Mouse (Mus musculus) lung, adult 2 months (tissue): Measurements from ENCODE around the gene Ccser2. TPM values are rescaled to one million over a fixed set of nuclear protein-coding genes. Genes with fewer than 3 reads are reported as not detected.

Source experiments
- DNase-seq: peaks from one replicate; pipeline ENCODE4 v3.0.0; 2022
- H3K4me1 ChIP-seq: fragments of 200-500 bp; 2 replicates; pipeline ENCODE4 v1.6.1; 2011; ENCODE audit warnings: low read length; ENCODE audit not compliant: control insufficient read depth, insufficient read depth
- H3K4me3 ChIP-seq: fragments of 200-500 bp; replicated peaks from 2 replicates; pipeline ENCODE3; 2011; ENCODE audit warnings: low read depth, mild to moderate bottlenecking, control low read depth, low read length; ENCODE audit errors: extremely low read depth
- CTCF ChIP-seq: fragments of 200-500 bp; IDR thresholded peaks from 2 replicates; pipeline ENCODE4 v1.5.1; 2011; ENCODE audit warnings: mild to moderate bottlenecking, low read length, control low read depth; ENCODE audit not compliant: insufficient read depth
- POLR2A ChIP-seq: fragments of 200-500 bp; IDR thresholded peaks from 2 replicates; pipeline ENCODE4 v1.6.1; 2011; ENCODE audit warnings: low read depth, mild to moderate bottlenecking, control low read depth, low read length, borderline replicate concordance; ENCODE audit errors: extremely low read depth
- WGBS: fragments of 180-500 bp; shearing (Covaris S2); methylation state at CpG from one replicate; pipeline ENCODE4 v1.1.7; 2018; 5-methylcytosine and 5-hydroxymethylcytosine counted together
- polyA plus RNA-seq: library from polyadenylated mRNA; depleted of rRNA; stranded (reverse); fragments of >200 nt; gene quantifications from 2 replicates; pipeline ENCODE4 v1.2.3, GENCODE M21; 2012

The Ccser2 gene
- polyA plus RNA-seq, 1 experiment, result 38.0 TPM

DNA sequence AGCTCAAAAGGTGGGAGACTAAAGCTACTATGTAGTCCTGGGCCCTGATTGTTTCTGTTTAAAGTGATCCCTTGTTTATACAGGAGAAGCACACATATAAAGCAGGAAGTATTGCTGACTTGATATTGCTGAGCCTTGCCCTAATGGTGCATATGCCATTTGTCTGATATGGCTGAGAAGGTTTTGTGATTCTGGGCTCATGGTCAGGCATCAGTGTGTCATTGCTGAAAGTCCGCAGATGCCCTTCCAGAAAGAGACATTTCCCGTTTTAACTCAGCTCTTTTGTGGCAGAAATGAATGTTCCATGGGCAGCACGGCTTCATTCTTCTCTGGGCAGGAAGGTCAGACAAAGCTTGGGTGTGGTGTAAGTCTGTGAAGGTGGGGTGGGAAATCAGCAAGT, 17.1 kb upstream of the Ccser2 start:
- DNase-seq, result no peak
- no peak for TF ChIP-seq POLR2A
- no peak for TF ChIP-seq CTCF
- WGBS, result 55% methylated on average over 3 of the region's 3 CpGs
- Histone ChIP-seq H3K4me1 (no peaks in the 10 kb centered on the region), H3K4me3 (no peak overlapping the region)

DNA sequence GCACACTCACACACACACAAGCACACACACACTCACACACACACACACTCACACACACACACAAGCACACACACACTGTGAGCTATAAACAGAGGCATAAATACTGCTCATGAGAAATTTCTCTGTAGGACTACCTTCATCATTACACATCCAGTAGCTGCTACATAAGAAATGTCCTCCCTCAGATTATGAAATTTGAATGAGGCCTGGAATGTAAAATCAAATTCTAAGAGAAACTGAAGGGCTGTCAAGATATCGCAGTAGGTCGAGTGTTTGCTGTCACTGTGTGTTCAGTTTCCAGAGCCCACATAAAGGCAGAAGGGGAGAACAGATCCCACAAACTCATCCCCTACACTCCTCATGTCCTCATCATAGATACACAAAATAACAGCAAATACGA, 6.4 kb upstream of the Ccser2 start:
- Histone ChIP-seq H3K4me3 (no peak overlapping the region), H3K4me1 (no peaks in the 10 kb centered on the region)
- no peak for TF ChIP-seq CTCF
- no peak for TF ChIP-seq POLR2A
- WGBS, result 64% methylated on average over 3 of the region's 3 CpGs
- no peak for DNase-seq

DNA sequence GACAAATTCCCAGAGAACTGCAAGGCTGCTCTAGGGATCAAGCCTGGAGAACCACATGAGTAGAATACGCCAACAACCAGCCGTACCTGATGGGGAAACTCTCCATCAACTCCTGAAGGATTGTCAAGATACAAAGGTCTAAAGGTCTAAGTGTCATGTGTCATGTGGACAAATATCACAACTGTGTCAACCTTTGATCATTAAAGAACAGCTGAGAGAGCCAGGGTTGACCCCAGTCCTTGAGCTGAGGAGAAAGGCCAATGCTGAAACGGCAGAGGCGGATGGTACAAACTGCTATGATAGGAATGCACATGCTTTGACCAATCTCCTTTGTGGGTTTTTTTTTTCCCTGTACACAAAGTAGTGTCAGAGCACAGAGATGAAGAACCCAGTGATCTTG, 2.6 kb upstream of the Ccser2 start:
- no peak overlapping the region for H3K4me3 ChIP-seq
- 78% methylated on average over 4 of the region's 4 CpGs for WGBS
- peaks cover 2% of the 10 kb centered on the region; the same call in 1 of the 2 replicates for H3K4me1 ChIP-seq
- DNase-seq, result no peak
- TF ChIP-seq POLR2A, result no peak
- TF ChIP-seq CTCF, result no peak

DNA sequence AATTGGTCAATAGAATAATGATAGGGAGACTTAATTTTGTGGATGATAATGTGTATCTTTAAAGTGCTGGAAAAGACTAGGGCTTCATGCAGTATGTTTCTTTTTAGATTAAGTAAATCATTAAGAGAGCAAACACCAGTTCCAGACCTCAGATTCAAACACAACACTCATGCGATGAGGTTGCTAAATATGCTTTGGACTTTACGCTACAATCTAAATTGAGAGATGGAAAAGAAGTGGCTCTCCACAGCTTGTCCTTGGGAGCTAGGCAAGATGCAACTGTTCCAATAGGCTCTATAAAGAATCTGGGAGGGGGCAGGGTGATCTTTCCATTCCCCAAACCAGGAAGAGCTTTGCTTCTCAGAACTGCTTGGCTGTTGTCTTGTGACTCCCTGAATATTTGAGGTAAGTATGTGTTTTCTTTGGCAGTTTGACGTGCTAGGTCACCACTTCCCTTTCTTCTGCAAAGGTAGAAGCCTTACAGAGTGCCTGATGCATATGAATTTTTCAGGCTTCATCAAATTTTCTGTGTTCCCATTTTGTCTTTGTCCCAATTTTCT, 1.4 kb upstream of the Ccser2 start:
- peaks cover 5% of the 10 kb centered on the region; the same call in 1 of the 2 replicates for H3K4me1 ChIP-seq
- TF ChIP-seq POLR2A (no peak), CTCF (no peak)
- H3K4me3 ChIP-seq, result no peak overlapping the region
- DNase-seq, result no peak
- 58% methylated on average over 3 of the region's 3 CpGs for WGBS

DNA sequence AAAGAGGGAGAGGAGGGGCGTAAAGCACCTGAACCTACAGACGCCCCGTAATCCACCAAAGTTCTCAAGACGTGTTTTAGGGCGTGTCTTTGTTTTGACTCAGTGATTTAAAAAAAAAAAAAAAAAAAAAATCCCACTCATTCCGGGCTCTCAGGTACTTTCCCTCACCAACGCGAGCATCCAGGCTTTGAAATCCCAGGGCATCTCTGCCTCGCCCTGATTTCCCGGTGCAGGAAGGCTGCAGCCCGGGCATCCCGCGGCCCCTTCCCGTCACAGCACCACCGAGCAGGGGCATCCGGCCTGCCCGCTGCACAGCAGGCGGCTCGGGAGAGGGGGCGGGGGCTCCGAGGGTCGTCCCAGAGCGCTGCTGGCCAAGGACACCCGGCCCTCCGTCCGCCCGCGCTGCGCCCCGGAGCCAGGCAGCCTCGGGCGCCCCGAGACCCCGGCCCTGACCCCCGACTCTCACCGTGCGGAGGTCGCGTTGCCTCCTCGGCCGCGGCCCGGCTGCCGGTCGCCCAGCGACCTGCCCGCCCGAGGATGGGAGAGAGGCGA, 425 bp downstream of the Ccser2 start:
- DNase-seq, result no peak
- under 1% methylated on average over 49 of the region's 49 CpGs for WGBS
- H3K4me1 ChIP-seq, result peaks cover 5% of the 10 kb centered on the region; the same call in 1 of the 2 replicates
- TF ChIP-seq CTCF (no peak), POLR2A (no peak)
- H3K4me3 ChIP-seq, result peak overlapping the region; percentile 78

DNA sequence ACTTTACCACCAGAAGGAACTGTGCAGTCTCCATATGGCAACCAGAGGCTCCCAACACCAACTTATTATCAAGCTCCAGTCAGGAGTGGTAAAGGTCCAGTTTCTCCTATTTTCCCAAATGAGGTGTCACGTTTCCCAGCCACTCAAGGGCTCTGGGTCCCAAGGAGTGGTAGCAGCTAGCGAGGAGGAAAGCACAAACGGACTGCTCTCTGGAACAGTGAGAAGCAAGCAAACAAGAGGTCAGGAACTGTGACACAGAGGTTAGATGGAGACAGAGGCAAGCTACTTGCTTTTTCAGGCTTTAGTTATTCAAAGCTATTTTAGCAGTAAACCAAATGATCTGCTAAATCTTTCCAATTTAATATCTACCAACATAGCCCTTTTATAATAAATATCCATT, 3.2 kb downstream of the Ccser2 start:
- WGBS, result 57% methylated on average over 3 of the region's 3 CpGs
- H3K4me1 ChIP-seq, result peaks cover 5% of the 10 kb centered on the region; the same call in 1 of the 2 replicates
- no peak for DNase-seq
- TF ChIP-seq CTCF (no peak), POLR2A (no peak)
- H3K4me3 ChIP-seq, result no peak overlapping the region

DNA sequence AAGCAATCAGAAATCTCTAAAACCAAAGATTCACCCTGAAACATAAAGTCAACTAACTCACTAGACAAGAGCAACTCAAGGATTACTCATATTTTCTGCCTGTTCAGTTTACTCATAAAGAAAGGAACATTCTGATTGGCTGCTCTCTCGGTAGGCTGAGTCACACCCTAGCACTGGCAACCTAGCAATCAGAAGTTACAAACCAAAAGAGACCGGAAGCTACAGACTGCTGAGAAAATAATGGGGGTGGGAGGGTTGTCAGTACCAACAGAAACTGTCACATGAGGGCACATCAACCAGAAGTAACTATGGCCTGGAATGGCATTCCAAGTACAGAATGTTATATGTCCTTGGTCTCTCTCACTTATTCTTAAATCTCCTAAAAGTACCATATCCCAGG, 6.1 kb downstream of the Ccser2 start:
- peaks cover 5% of the 10 kb centered on the region for H3K4me1 ChIP-seq
- no peak overlapping the region for H3K4me3 ChIP-seq
- TF ChIP-seq POLR2A (no peak), CTCF (no peak)
- DNase-seq, result no peak
- WGBS, result 62% methylated on average over 2 of the region's 2 CpGs

DNA sequence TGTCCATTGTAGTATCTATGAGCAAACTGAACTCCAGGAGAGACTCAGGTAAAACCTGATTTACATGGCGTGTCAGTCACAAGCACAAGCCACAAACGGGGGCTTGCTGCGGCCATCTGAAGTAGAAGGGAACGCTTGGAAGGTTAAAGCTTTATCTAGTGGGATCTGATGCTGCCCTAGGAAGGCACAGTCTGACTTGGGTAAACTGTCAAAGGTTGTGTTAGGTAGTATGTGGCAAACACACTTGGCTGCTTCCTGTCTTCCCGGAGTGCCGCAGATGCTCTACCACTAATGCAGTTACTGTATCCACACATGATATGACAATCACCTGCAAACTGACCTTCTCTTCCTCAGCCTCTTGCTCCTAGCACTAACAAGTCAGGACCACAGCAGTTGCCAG, 10.9 kb downstream of the Ccser2 start:
- no peak overlapping the region for H3K4me3 ChIP-seq
- no peak for TF ChIP-seq CTCF
- no peak for TF ChIP-seq POLR2A
- WGBS, result 83% methylated on average over 6 of the region's 6 CpGs
- DNase-seq, result no peak
- peaks cover 9% of the 10 kb centered on the region for H3K4me1 ChIP-seq

DNA sequence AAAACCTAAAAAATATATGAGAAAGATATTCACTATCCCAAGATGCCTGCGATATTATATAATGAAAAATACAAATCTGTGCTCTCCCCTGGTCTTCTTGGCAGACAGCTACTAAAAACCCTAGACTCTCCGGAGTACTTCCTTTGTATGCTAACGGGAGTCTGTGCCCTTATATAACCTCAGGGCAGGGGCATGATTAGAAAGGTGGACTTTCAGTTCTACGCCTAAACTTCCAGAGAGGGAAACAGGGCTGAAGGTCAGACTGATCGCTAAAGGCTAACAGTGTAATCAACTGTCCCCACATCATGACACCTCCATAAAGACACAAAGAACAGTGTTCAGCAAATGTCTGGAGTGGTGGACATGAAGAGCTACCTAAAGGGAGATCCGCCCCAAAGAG, 11.3 kb downstream of the Ccser2 start:
- peaks cover 9% of the 10 kb centered on the region for H3K4me1 ChIP-seq
- WGBS, result 41% methylated on average over 6 of the region's 6 CpGs
- H3K4me3 ChIP-seq, result no peak overlapping the region
- TF ChIP-seq CTCF, result no peak
- TF ChIP-seq POLR2A, result no peak
- no peak for DNase-seq

DNA sequence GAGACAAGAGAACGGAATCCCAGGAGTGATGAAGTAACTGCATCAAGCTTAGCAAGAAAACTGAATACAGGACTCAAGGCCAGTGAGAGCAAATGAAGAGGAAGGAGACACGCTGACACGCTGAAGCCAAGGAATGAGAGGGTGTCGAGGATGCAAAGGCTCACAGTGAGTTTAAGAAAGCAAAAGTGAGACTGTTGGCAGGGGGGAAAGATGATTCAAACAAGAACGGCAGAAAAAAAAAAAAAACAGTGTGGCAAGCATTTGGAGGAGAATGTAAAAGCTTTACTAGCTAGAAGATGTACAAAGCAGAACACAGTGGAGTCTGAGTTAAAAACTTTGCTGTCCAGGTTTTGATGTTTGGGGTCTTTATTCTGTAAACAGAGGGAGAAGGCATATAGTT, 11.9 kb downstream of the Ccser2 start:
- no peak for DNase-seq
- WGBS, result 31% methylated on average over 5 of the region's 5 CpGs
- Histone ChIP-seq H3K4me1 (peaks cover 9% of the 10 kb centered on the region), H3K4me3 (no peak overlapping the region)
- TF ChIP-seq CTCF (no peak), POLR2A (no peak)
